Mouse (Mus musculus) embryonic facial prominence, embryonic 12.5 days (tissue): Measurements from ENCODE around the gene Aknad1. TPM values are rescaled to one million over a fixed set of nuclear protein-coding genes. Genes with fewer than 3 reads are reported as not detected.

Experiments used
- ATAC-seq: fragments of 200-750 bp; cut with Nextera tagmentation; 2 replicates; pipeline ENCODE4 v1.8.0; 2017; ENCODE audit not compliant: insufficient number of reproducible peaks, insufficient read depth, low FRiP score, low TSS enrichment
- H3K27ac ChIP-seq: fragments of 300-500 bp; sonication (generic); 2 replicates; pipeline ENCODE4 v1.5.1; 2016; ENCODE audit warnings: mild to moderate bottlenecking
- H3K27me3 ChIP-seq: fragments of 300-500 bp; sonication (generic); 2 replicates; pipeline ENCODE4 v1.6.1; 2016; ENCODE audit warnings: mild to moderate bottlenecking, moderate library complexity
- H3K36me3 ChIP-seq: fragments of 300-500 bp; sonication (generic); 2 replicates; pipeline ENCODE4 v1.6.1; 2016; ENCODE audit warnings: mild to moderate bottlenecking
- H3K4me1 ChIP-seq: fragments of 300-500 bp; sonication (generic); 2 replicates; pipeline ENCODE4 v1.6.1; 2016
- H3K4me2 ChIP-seq: fragments of 300-500 bp; sonication (generic); replicated peaks from 2 replicates; pipeline ENCODE4 v1.6.1; 2016; ENCODE audit warnings: mild to moderate bottlenecking, moderate library complexity
- H3K4me3 ChIP-seq: fragments of 300-500 bp; sonication (generic); 2 replicates; pipeline ENCODE4 v1.5.1; 2016; ENCODE audit warnings: mild to moderate bottlenecking
- H3K9ac ChIP-seq: fragments of 300-500 bp; sonication (generic); 2 replicates; pipeline ENCODE4 v1.6.1; 2016; ENCODE audit warnings: mild to moderate bottlenecking, moderate library complexity
- H3K9me3 ChIP-seq: fragments of 300-500 bp; sonication (generic); 2 replicates; pipeline ENCODE4 v1.6.1; 2016; ENCODE audit warnings: mild to moderate bottlenecking, moderate library complexity
- WGBS: fragments of 180-500 bp; shearing (Covaris S2); methylation state at CpG from one replicate; pipeline ENCODE4 v1.1.7; 2016; 5-methylcytosine and 5-hydroxymethylcytosine counted together
- polyA plus RNA-seq: library from polyadenylated mRNA; unstranded; fragments of >200 nt; fragmentation: Nextera tagmentation; extraction: Ambion mirVana; gene quantifications from 2 replicates; pipeline ENCODE4 v1.2.1, GENCODE M21; 2016

The Aknad1 gene
- polyA plus RNA-seq, 1 experiment from 2014 or later: 0.36 TPM

DNA sequence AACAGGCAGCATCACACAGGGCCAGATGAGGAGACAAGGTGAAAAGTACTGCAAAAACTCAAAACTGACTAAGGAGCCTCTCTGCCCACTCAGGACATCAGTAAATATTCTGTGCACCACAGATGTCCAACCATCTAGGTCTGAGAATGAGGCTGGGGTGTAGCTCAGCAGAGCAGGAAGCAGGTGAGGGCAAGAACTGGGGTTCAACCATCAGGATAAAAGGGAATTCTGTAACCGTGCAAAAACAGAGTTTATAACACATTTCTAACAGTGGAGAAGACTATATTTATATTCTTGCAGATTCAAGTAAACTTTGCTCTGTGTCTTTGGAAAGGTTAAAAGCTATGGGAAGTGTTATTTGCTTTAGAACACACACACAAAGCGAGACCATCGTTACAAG, 19.7 kb upstream of the Aknad1 start:
- Histone ChIP-seq H3K4me1 (peaks cover 23% of the 10 kb centered on the region; the same call in 1 of the 2 replicates), H3K4me3 (no peak overlapping the region), H3K27ac (no peak overlapping the region), H3K27me3 (no peaks in the 10 kb centered on the region), H3K9me3 (no peaks in the 10 kb centered on the region), H3K36me3 (no peaks in the 10 kb centered on the region), H3K4me2 (peak overlapping the region; percentile 67; the same call in 1 of the 2 replicates), H3K9ac (no peak overlapping the region)
- WGBS: 87% methylated on average over 3 of the region's 3 CpGs
- ATAC-seq: no peak

- Histone ChIP-seq H3K4me2 (peak overlapping the region; percentile 67), H3K4me1 (peaks cover 23% of the 10 kb centered on the region; the same call in 1 of the 2 replicates), H3K27ac (peak overlapping the region; percentile 95), H3K27me3 (no peaks in the 10 kb centered on the region), H3K9me3 (no peaks in the 10 kb centered on the region), H3K36me3 (no peaks in the 10 kb centered on the region), H3K4me3 (peak overlapping the region; percentile 75), H3K9ac (peak overlapping the region; percentile 76)
- under 1% methylated on average over 44 of the region's 44 CpGs for WGBS
- no peak; the same call in 1 of the 2 replicates for ATAC-seq
These were observed 18.1 kb upstream of the Aknad1 start for GRCm38 (mm10) chr3:108721076-108721991.

- peak within 1 kb of the TSS; percentile 67 for H3K4me2 ChIP-seq
- 1% methylated on average over 51 of the region's 53 CpGs for WGBS
- H3K27ac ChIP-seq: peak within 1 kb of the TSS; percentile 95
- peaks cover 23% of the 10 kb centered on the region; the same call in 1 of the 2 replicates for H3K4me1 ChIP-seq
- peak within 1 kb of the TSS; percentile 76 for H3K9ac ChIP-seq
- peak; percentile 98 for ATAC-seq
- H3K36me3 ChIP-seq: no peaks in the 10 kb centered on the region
- no peaks in the 10 kb centered on the region for H3K9me3 ChIP-seq
- H3K27me3 ChIP-seq: no peaks in the 10 kb centered on the region
- peak within 1 kb of the TSS; percentile 75 for H3K4me3 ChIP-seq
These were observed 17.2 kb upstream of the Aknad1 start, which contains the start of gene Gpsm2 for GRCm38 (mm10) chr3:108722036-108722872. Gpsm2 (minus strand) TSS chr3:108722309.

DNA sequence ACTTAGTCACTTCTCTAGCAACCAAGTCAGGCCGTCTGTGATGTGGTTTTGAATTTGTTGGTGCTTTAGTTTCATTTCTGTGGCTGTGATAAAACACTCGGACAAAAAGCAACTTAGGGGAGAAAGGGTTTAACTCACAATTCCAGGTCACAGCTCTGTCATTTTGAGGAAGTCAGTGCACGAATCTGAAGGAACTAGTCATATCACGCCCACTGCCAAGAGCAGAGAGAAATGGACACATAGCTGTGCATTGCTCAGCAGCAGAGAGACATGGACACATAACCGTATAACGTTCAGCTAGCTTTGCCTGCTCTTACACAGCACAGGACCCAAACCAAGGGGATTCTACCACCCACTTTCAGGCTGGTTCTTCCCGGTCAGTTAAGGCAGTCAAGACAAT, 13.0 kb upstream of the Aknad1 start:
- Histone ChIP-seq H3K4me3 (no peak overlapping the region), H3K4me2 (no peak overlapping the region), H3K27ac (no peak overlapping the region), H3K9ac (no peak overlapping the region), H3K27me3 (no peaks in the 10 kb centered on the region), H3K36me3 (no peaks in the 10 kb centered on the region), H3K4me1 (peaks cover 5% of the 10 kb centered on the region; the same call in 1 of the 2 replicates), H3K9me3 (no peaks in the 10 kb centered on the region; the same call in 1 of the 2 replicates)
- no peak for ATAC-seq
- WGBS: 89% methylated on average over 7 of the region's 7 CpGs

- Histone ChIP-seq H3K9ac (no peak overlapping the region), H3K36me3 (no peaks in the 10 kb centered on the region)
- ATAC-seq: no peak
These were observed 12.1 kb upstream of the Aknad1 start for GRCm38 (mm10) chr3:108727344-108727743.

DNA sequence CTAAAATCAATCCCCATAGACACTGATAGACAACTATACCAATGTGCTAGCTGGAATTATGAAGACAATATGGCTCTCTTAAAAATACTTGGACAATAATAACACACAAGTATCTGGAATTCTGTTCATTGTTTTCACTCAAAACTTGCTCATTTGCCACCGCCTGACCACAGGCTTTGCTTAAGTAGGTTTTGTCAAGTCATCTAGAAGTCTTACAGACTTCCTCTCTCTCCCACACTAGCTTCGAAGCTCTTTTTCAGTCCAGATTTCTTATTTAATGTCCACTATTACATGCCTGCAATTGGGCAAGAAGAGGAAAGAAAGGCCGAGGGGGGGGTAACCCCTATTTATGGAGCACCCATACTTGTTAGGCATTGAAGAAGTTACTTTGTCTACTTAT, 11.7 kb upstream of the Aknad1 start:
- no peak overlapping the region for H3K9ac ChIP-seq
- ATAC-seq: no peak
- H3K4me1 ChIP-seq: peaks cover 3% of the 10 kb centered on the region; the same call in 1 of the 2 replicates
- no peak overlapping the region for H3K4me2 ChIP-seq
- H3K9me3 ChIP-seq: no peaks in the 10 kb centered on the region; the same call in 1 of the 2 replicates
- no peaks in the 10 kb centered on the region for H3K36me3 ChIP-seq
- H3K27ac ChIP-seq: no peak overlapping the region
- H3K27me3 ChIP-seq: no peaks in the 10 kb centered on the region
- WGBS: 95% methylated on average over 3 of the region's 3 CpGs
- no peak overlapping the region for H3K4me3 ChIP-seq

More at GRCm38 (mm10) chr3:108727344-108727743, 12.1 kb upstream of the Aknad1 start:
- H3K9me3 ChIP-seq: no peaks in the 10 kb centered on the region; the same call in 1 of the 2 replicates
- H3K4me3 ChIP-seq: no peak overlapping the region
- H3K4me1 ChIP-seq: peaks cover 5% of the 10 kb centered on the region; the same call in 1 of the 2 replicates
- no peak overlapping the region for H3K27ac ChIP-seq
- no peaks in the 10 kb centered on the region for H3K27me3 ChIP-seq
- no peak overlapping the region for H3K4me2 ChIP-seq

GRCm38 (mm10) chr3:108730316-108730715, 9.1 kb upstream of the Aknad1 start:
- no peak overlapping the region for H3K9ac ChIP-seq
- no peaks in the 10 kb centered on the region for H3K36me3 ChIP-seq
- H3K9me3 ChIP-seq: no peaks in the 10 kb centered on the region; the same call in 1 of the 2 replicates
- H3K27me3 ChIP-seq: no peaks in the 10 kb centered on the region
- 34% methylated on average over 12 of the region's 12 CpGs for WGBS
- ATAC-seq: no peak
- H3K27ac ChIP-seq: no peak overlapping the region
- no peak overlapping the region for H3K4me3 ChIP-seq
- H3K4me2 ChIP-seq: no peak overlapping the region
- no peaks in the 10 kb centered on the region for H3K4me1 ChIP-seq

GRCm38 (mm10) chr3:108737761-108738160, 1.7 kb upstream of the Aknad1 start:
- Histone ChIP-seq H3K27ac (no peak overlapping the region), H3K36me3 (no peaks in the 10 kb centered on the region), H3K9me3 (no peaks in the 10 kb centered on the region), H3K4me3 (no peak overlapping the region), H3K4me2 (no peak overlapping the region), H3K4me1 (0 out of 2 replicates have a peak, but pooled peaks cover 2% of the 10 kb centered on the region), H3K9ac (no peak overlapping the region), H3K27me3 (no peaks in the 10 kb centered on the region)
- ATAC-seq: no peak
- 72% methylated on average over 3 of the region's 3 CpGs for WGBS

GRCm38 (mm10) chr3:108744060-108744459, 4.6 kb downstream of the Aknad1 start:
- Histone ChIP-seq H3K9ac (no peak overlapping the region), H3K36me3 (no peaks in the 10 kb centered on the region), H3K27ac (no peak overlapping the region), H3K4me3 (no peak overlapping the region), H3K4me1 (0 out of 2 replicates have a peak, but pooled peaks cover 5% of the 10 kb centered on the region), H3K9me3 (no peaks in the 10 kb centered on the region), H3K4me2 (no peak overlapping the region), H3K27me3 (no peaks in the 10 kb centered on the region)
- 75% methylated on average over 4 of the region's 4 CpGs for WGBS
- no peak for ATAC-seq

- peaks cover 13% of the 10 kb centered on the region; the same call in 1 of the 2 replicates for H3K4me1 ChIP-seq
- H3K4me3 ChIP-seq: no peak overlapping the region
- no peaks in the 10 kb centered on the region for H3K36me3 ChIP-seq
- H3K9me3 ChIP-seq: no peaks in the 10 kb centered on the region
- ATAC-seq: 0 out of 2 replicates have a peak, but pooled peaks have one; percentile 47
- 23% methylated on average over 6 of the region's 6 CpGs for WGBS
- no peak overlapping the region for H3K4me2 ChIP-seq
- H3K27me3 ChIP-seq: no peaks in the 10 kb centered on the region
- no peak overlapping the region for H3K9ac ChIP-seq
- no peak overlapping the region for H3K27ac ChIP-seq
These were observed 11.6 kb downstream of the Aknad1 start for GRCm38 (mm10) chr3:108751061-108751460.

GRCm38 (mm10) chr3:108751691-108752090, 12.2 kb downstream of the Aknad1 start:
- Histone ChIP-seq H3K27me3 (no peaks in the 10 kb centered on the region), H3K36me3 (no peaks in the 10 kb centered on the region), H3K4me1 (peaks cover 13% of the 10 kb centered on the region; the same call in 1 of the 2 replicates), H3K4me2 (no peak overlapping the region), H3K9ac (no peak overlapping the region), H3K4me3 (no peak overlapping the region), H3K9me3 (no peaks in the 10 kb centered on the region), H3K27ac (peak overlapping the region; percentile 72; the same call in 1 of the 2 replicates)
- 85% methylated on average over 6 of the region's 6 CpGs for WGBS
- ATAC-seq: no peak
